Mouse (Mus musculus): ENCODE measurements around the gene Mea1. TPM values are rescaled to one million over a fixed set of nuclear protein-coding genes. Genes with fewer than 3 reads are reported as not detected.

Mea1 gene
- polyA plus RNA-seq, 1 experiment: 1,562 TPM

DNA sequence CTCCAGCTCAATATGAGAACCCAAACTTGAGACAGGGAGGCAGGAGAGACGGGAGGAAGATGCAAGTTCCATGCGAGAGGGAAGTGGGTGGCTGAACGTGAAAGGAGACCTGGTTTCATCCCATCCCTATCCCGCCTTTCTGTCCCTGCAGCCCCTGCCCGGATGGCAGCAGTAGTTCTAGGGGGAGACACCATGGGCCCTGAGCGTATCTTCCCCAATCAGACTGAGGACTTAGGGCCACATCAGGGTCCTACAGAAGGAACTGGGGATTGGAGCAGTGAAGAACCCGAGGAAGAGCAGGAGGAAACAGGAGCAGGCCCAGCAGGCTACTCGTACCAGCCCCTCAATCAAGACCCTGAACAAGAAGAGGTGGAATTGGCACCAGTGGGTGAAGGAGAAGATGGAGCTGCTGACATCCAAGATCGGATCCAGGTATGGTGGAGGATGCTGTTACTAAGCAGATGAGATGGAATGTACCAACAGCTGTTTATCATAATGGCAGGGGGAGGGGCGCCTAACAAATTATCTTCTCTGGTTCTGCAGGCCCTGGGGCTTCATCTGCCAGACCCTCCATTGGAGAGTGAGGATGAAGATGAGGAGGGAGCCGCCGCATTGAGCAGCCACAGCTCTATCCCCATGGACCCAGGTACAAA lies 3.0 kb downstream of the Mea1 start:
- no peaks in the 10 kb centered on the region for H3K27me3 ChIP-seq (ENCODE audit: control insufficient read depth, insufficient read depth, low read length)
- TF ChIP-seq POLR2A (IDR thresholded peaks at IDR 0.05; ENCODE audit: control insufficient read depth, low read depth, low read length) (0 out of 2 replicates have a peak, but pooled peaks have one; percentile 19), CTCF (IDR thresholded peaks at IDR 0.05; ENCODE audit: control insufficient read depth, insufficient read depth, insufficient replicate concordance, low read depth, low read length) (no peak)
- peaks cover 5% of the 10 kb centered on the region for H3K4me1 ChIP-seq (ENCODE audit: control insufficient read depth, insufficient read depth, low read length)
- peak overlapping the region; percentile 96 for H3K4me3 ChIP-seq (ENCODE audit: control insufficient read depth, low read depth, low read length)
- peak overlapping the region; percentile 80 for H3K27ac ChIP-seq (ENCODE audit: control insufficient read depth, insufficient read depth, low read depth, low read length)
- H3K36me3 ChIP-seq (ENCODE audit: control insufficient read depth, insufficient read depth, low read length): no peaks in the 10 kb centered on the region; the same call in 1 of the 2 replicates

DNA sequence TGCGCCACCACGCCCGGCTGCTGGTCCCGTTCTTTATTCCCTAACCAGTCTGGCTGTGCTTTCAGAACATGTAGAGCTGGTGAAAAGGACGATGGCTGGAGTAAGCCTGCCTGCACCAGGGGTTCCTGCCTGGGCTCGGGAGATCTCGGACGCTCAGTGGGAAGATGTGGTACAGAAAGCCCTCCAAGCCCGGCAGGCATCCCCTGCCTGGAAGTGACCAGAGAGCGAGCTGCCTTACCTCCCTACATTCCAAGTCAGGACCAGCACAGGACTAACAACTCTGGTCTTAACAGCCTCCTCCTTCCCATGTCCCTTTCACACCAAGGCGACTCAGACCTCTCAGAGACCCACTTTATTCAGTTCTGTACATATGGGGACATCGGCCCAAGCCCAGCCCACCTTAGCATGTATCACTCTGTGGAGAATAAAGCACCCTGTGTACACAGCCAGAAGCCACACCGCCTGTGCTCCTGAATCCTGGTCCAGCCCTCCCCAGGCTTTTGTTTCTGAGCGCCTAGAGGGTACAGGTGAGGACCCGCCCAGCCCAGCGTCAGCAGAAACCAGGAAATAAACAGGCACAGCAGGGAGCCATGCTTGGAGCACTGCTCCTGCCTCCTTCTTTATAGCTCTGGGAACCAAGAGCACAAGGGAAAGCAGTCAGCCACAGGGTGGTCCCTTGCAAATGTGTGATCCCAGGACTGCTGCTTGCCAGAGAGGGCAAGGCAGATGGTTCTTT lies 4.2 kb downstream of the Mea1 start:
- H3K27ac ChIP-seq (ENCODE audit: control insufficient read depth, insufficient read depth, low read depth, low read length): no peak overlapping the region
- peak overlapping the region; percentile 96 for H3K4me3 ChIP-seq (ENCODE audit: control insufficient read depth, low read depth, low read length)
- no peaks in the 10 kb centered on the region; the same call in 1 of the 2 replicates for H3K36me3 ChIP-seq (ENCODE audit: control insufficient read depth, insufficient read depth, low read length)
- no peak for TF ChIP-seq CTCF (IDR thresholded peaks at IDR 0.05; ENCODE audit: control insufficient read depth, insufficient read depth, insufficient replicate concordance, low read depth, low read length)
- no peak for TF ChIP-seq POLR2A (IDR thresholded peaks at IDR 0.05; ENCODE audit: control insufficient read depth, low read depth, low read length)
- H3K4me1 ChIP-seq (ENCODE audit: control insufficient read depth, insufficient read depth, low read length): peaks cover 5% of the 10 kb centered on the region
- no peaks in the 10 kb centered on the region for H3K27me3 ChIP-seq (ENCODE audit: control insufficient read depth, insufficient read depth, low read length)

DNA sequence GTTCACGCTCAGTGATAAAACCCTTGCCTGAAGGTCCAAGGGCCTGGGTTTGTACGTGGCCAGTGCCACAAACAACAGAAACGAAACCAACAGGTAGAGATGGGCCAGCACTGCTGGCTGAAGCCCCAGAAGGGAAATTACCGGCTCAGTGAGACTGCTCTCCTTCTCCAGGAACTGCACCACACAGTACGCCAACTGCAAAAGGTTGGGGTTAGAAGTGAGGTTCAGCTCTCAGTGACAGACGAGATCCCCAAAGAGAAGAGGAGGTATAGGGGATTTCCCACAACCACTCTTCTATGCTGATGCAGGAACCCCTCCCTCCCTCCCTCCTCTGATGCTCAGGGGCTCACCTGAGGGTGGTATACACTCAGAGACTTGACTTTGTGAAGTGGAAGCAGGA lies 7.3 kb downstream of the Mea1 start:
- Histone ChIP-seq H3K36me3 (ENCODE audit: control insufficient read depth, insufficient read depth, low read length) (no peaks in the 10 kb centered on the region), H3K27ac (ENCODE audit: control insufficient read depth, insufficient read depth, low read depth, low read length) (no peak overlapping the region), H3K27me3 (ENCODE audit: control insufficient read depth, insufficient read depth, low read length) (no peaks in the 10 kb centered on the region), H3K4me3 (ENCODE audit: control insufficient read depth, low read depth, low read length) (no peak overlapping the region), H3K4me1 (ENCODE audit: control insufficient read depth, insufficient read depth, low read length) (no peaks in the 10 kb centered on the region; the same call in 1 of the 2 replicates)
- TF ChIP-seq POLR2A (IDR thresholded peaks at IDR 0.05; ENCODE audit: control insufficient read depth, low read depth, low read length): no peak
- no peak for TF ChIP-seq CTCF (IDR thresholded peaks at IDR 0.05; ENCODE audit: control insufficient read depth, insufficient read depth, insufficient replicate concordance, low read depth, low read length)

DNA sequence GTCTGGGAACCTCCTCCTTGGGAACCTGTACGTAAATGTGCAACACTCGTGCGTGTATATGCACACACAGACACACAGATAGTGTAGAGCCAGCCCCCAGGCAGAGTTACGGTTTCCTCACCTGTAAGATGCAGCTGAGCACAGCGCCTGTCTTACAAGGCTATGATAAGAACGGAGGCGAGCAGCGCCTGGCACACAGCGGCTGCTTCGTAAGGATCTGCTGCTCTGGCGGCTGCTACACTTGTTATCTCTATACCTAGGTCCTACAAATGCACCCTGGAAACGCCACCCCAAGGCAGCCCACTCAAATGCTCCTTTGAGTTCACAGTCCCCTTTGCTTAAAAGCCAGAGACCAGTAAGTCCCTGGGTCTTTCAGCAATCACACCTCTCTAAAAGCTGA lies 12.1 kb downstream of the Mea1 start:
- no peak for TF ChIP-seq CTCF (IDR thresholded peaks at IDR 0.05; ENCODE audit: control insufficient read depth, insufficient read depth, insufficient replicate concordance, low read depth, low read length)
- TF ChIP-seq POLR2A (IDR thresholded peaks at IDR 0.05; ENCODE audit: control insufficient read depth, low read depth, low read length): no peak
- no peaks in the 10 kb centered on the region for H3K27me3 ChIP-seq (ENCODE audit: control insufficient read depth, insufficient read depth, low read length)
- H3K36me3 ChIP-seq (ENCODE audit: control insufficient read depth, insufficient read depth, low read length): no peaks in the 10 kb centered on the region
- H3K4me3 ChIP-seq (ENCODE audit: control insufficient read depth, low read depth, low read length): no peak overlapping the region
- H3K27ac ChIP-seq (ENCODE audit: control insufficient read depth, insufficient read depth, low read depth, low read length): no peak overlapping the region
- H3K4me1 ChIP-seq (ENCODE audit: control insufficient read depth, insufficient read depth, low read length): no peaks in the 10 kb centered on the region

DNA sequence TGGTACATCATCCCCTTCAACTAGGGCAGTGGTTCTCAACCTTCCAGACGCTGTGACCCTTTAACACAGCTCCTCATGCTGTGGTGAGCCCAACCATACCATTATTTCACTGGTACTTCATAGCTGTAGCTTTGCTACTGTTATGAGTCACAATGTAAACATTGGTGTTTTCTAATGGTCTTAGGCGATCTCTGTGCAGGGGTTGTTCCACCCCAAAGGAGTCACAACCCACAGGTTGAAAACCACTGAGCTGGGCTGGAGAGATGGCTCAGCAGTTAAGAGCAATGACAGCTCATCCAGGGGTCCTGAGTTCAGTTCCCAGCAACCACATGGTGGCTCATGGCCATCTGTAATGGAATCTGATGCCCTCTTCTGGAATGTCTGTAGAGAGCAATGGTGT lies 12.8 kb downstream of the Mea1 start:
- no peaks in the 10 kb centered on the region for H3K27me3 ChIP-seq (ENCODE audit: control insufficient read depth, insufficient read depth, low read length)
- H3K4me3 ChIP-seq (ENCODE audit: control insufficient read depth, low read depth, low read length): no peak overlapping the region
- no peaks in the 10 kb centered on the region for H3K4me1 ChIP-seq (ENCODE audit: control insufficient read depth, insufficient read depth, low read length)
- TF ChIP-seq POLR2A (IDR thresholded peaks at IDR 0.05; ENCODE audit: control insufficient read depth, low read depth, low read length) (no peak), CTCF (IDR thresholded peaks at IDR 0.05; ENCODE audit: control insufficient read depth, insufficient read depth, insufficient replicate concordance, low read depth, low read length) (no peak)
- no peak overlapping the region for H3K27ac ChIP-seq (ENCODE audit: control insufficient read depth, insufficient read depth, low read depth, low read length)
- no peaks in the 10 kb centered on the region for H3K36me3 ChIP-seq (ENCODE audit: control insufficient read depth, insufficient read depth, low read length)

DNA sequence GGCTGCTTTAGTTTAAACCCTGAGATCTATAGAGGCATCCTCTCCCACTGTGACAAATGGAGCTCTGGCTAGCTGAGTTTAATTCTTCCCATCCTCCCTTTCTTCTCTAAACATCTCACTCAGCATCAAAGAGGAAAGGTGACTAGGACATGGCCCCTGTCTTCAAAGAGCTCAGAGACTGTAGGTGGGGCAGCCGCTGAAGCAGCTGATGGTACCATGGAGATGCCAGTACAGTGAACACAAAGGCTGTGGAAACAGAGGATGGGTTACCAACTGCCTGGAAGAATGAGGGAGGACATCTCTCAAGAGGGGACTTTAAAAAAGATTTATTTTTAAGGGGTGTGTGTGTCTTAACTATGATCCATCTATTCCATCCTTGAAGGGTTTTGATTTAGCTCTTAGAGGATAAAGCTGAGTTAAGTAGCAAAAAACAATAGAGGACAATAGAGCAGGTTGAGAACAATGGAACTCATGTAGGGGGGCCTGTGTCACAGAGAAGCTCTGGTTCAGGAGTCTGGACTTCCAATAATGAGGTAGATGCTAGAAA lies 16.0 kb downstream of the Mea1 start:
- Histone ChIP-seq H3K36me3 (ENCODE audit: control insufficient read depth, insufficient read depth, low read length) (no peaks in the 10 kb centered on the region), H3K27me3 (ENCODE audit: control insufficient read depth, insufficient read depth, low read length) (no peaks in the 10 kb centered on the region), H3K4me1 (ENCODE audit: control insufficient read depth, insufficient read depth, low read length) (no peaks in the 10 kb centered on the region), H3K4me3 (ENCODE audit: control insufficient read depth, low read depth, low read length) (no peak overlapping the region), H3K27ac (ENCODE audit: control insufficient read depth, insufficient read depth, low read depth, low read length) (no peak overlapping the region)
- TF ChIP-seq CTCF (IDR thresholded peaks at IDR 0.05; ENCODE audit: control insufficient read depth, insufficient read depth, insufficient replicate concordance, low read depth, low read length): no peak
- no peak for TF ChIP-seq POLR2A (IDR thresholded peaks at IDR 0.05; ENCODE audit: control insufficient read depth, low read depth, low read length)

DNA sequence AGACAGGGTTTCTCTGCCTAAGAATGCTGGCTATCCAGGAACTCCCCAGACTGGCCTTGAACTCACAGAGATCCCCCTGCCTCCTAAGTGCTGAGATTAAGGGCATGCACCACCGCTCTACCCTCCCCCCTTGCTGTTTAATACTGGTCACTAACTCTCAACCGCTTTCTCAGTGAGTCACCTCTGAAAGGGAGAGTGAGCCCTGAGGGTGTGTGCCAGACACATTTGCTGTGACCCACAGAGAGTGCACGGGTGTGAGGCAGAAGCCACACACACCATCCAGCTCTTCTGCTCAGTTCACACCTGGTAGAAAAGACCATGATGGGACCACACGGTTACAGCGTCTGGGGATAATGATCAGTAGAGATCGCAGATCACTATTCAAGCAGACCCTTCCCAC lies 19.9 kb downstream of the Mea1 start:
- no peak overlapping the region for H3K4me3 ChIP-seq (ENCODE audit: control insufficient read depth, low read depth, low read length)
- no peak for TF ChIP-seq CTCF (IDR thresholded peaks at IDR 0.05; ENCODE audit: control insufficient read depth, insufficient read depth, insufficient replicate concordance, low read depth, low read length)
- no peak for TF ChIP-seq POLR2A (IDR thresholded peaks at IDR 0.05; ENCODE audit: control insufficient read depth, low read depth, low read length)
- no peaks in the 10 kb centered on the region for H3K4me1 ChIP-seq (ENCODE audit: control insufficient read depth, insufficient read depth, low read length)
- no peak overlapping the region for H3K27ac ChIP-seq (ENCODE audit: control insufficient read depth, insufficient read depth, low read depth, low read length)
- H3K36me3 ChIP-seq (ENCODE audit: control insufficient read depth, insufficient read depth, low read length): no peaks in the 10 kb centered on the region
- H3K27me3 ChIP-seq (ENCODE audit: control insufficient read depth, insufficient read depth, low read length): no peaks in the 10 kb centered on the region
